Mouse (Mus musculus) heart, adult 18-20 months (tissue): ENCODE results near the gene Nt5dc2. TPM values are rescaled to one million over a fixed set of nuclear protein-coding genes. Genes with fewer than 3 reads are reported as not detected.
A peak's percentile ranks its signal among the peaks of the same experiment; 100 is the strongest.

Source experiments
- DNase-seq, 2 experiments: peaks; one replicate each; pipeline ENCODE4 v3.0.0; 2021 to 2022; ENCODE audit warnings: mixed read lengths in 1 of 2
- total RNA-seq, 2 experiments: library from RNA; stranded (reverse); gene quantifications; 2 replicates each; pipeline ENCODE4 v1.2.3; 2021

Gene Nt5dc2
- total RNA-seq, 2 experiments from 2014 or later, result 19.2 TPM

DNA sequence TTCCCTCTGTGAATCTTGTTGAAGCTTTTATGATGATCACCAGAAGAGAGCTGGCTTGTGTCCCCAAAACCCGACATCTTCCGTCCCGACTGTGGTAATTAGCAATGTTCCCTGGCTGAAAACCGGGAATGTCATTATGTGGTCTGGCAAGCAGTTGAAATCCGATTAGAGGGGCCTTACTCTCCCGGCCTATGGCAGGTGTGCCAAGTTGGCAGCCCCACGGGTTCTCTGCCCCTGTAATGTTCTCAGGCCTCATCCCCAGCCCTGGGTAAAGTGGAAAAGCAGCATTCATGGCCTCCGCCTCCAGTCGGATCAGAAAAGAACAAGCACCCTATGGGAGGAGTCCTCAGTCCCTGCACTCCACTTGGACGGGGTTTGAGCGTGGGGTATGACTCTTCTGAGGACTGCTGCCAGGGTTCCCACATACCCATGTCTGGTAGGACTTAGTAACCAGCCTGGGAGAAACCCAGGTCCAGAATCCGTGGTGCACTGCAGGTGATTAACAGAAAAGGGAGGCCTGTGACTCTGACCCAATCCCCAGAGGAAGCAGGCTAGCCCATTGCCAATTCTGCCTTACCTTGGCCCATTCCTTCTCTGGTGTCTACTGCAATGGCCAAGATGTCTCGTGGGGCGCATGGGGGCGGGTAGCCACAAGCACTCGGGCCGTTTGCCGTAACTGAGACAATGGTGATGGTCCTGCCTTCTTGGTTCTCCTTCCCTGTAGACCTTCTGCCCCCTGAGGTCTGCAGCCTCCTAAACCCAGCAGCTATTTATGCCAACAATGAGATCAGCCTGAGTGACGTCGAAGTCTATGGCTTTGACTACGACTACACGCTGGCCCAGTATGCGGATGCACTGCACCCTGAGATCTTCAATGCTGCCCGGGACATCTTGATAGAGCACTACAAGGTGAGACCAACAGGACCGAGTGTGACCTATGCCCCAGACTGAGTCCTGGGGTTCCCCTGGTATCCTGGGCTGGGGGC is 3.5 kb downstream of the Nt5dc2 start:
- DNase-seq, result no peak

DNA sequence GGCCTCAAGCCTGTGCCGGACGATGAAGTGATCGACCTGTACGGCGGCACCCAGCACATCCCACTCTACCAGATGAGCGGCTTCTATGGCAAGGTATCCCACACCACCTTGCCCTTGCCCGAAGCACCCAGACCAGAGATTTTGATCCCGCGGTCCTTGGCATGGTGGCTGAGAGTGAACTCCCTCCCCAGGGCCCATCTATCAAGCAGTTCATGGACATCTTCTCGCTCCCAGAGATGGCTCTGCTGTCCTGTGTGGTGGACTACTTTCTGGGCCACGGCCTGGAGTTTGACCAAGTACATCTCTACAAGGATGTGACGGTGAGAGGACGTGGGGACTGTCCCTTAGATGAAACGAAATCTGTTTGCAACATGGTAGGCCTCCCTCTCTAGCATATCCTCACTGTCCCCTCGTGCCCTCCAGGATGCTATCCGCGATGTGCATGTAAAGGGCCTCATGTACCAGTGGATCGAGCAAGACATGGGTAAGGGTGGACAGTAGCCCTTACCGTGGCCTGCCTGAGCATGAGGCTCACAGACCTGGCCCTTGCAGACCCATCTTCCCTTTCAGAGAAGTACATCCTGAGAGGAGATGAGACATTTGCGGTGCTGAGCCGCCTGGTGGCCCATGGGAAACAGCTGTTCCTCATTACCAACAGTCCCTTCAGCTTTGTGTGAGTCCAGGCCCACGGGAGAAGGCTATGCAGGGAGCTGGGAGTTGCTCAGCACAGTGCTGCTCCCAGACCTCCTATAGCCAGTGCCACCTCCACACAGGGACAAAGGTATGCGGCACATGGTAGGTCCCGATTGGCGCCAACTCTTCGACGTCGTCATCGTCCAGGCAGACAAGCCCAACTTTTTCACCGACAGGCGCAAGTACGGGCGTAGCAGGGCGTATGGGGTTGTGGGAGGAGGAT is 4.9 kb downstream of the Nt5dc2 start:
- DNase-seq, result no peak

DNA sequence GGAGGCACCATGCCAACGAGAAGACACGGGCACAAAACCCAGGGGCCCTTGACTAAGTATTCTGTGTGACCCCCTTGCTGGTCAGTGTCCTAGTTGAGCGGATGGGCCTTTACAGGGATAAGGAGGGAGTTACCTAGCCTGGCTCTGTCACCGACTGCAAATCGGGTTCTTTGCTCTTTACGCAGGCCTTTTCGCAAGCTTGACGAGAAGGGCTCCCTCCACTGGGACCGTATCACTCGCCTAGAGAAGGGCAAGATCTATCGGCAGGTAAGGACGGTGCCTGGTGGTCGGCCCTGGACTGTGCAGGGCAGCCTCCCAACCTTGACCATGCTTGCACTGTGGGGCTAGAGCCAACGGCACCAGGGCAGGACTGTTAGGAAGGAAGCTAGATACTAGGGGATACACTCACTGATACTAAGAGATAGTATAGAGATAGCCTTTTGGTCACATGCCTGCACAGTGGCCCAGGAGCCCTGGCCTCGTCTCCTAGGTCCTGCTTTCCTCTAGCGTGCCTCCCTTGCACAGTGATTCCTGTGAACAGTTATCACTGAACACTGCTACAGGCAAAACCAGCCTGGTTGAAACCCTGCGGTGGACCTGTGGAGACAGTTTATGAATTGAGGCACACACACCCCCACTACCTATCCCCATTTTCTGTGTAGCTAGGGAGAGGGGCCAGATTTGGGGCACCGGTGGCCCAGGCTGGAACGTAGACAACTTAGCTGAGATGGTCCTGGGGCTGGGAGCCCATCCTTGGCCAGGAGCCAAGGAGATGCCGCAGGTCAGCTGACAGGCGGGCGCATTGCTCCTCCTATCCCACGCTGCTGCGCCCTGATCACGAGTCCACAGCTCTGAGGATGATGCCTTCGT is 5.8 kb downstream of the Nt5dc2 start:
- no peak for DNase-seq

DNA sequence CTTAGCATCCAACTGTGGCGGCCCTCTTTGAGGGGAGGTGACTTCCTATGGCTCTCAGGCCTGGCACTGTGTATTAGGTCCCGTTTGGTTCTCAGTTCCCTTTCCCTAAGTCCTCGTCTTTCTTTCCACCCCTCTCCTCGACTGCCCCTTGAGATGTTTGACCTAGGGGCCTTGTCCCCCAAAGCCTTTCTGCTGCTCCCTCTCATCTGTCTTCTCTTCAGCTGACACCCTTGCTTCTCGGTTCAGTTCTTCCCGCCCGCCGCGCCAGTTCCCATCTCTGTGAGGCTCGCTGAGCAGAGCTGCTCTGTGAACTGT is 6.4 kb downstream of the Nt5dc2 start:
- no peak for DNase-seq

DNA sequence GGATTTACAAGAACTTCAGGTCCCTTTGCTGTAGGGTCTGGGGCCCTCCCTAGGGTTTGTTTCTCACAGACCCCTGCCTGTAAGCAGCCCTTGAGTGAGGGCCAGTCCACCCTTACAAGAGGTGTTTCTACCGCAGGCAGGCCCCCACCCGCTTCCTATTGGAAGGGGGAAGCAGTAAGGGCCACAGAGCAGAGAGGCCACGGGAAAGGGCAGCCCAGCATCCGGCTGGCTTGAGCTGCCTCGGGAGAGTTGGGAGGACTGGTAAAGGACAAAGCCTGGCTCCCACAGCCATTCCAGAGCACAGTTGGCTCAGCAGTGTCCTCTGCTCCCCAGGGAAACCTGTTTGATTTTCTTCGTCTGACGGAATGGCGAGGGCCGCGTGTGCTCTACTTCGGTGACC is 6.9 kb downstream of the Nt5dc2 start:
- DNase-seq, result peak; percentile 45 to 57

DNA sequence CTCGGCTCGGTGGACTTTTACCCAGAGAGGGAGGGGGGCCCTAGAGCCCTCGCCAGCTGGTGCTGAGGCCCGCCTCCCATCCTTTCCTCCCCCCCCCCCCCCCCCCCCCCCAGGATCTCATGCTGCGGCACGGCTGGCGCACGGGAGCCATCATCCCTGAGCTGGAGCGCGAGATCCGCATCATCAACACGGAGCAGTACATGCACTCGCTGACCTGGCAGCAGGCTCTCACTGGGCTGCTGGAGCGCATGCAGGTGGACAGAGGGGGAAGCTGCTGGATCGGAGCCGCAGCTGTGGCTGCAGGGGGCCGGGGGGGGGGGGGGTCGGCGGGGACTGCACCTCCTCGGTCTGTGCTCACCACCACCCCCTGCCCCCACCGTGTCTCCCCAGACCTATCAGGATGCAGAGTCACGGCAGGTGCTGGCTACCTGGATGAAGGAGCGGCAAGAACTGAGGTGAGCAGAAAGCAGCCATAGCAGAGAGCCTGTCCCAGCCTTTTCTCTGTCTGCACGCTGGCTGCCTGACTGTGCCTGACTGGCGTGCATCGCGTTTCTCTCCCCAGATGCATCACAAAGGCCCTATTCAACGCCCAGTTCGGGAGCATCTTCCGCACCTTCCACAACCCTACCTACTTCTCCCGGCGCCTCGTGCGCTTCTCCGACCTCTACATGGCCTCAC is 7.5 kb downstream of the Nt5dc2 start:
- no peak for DNase-seq

DNA sequence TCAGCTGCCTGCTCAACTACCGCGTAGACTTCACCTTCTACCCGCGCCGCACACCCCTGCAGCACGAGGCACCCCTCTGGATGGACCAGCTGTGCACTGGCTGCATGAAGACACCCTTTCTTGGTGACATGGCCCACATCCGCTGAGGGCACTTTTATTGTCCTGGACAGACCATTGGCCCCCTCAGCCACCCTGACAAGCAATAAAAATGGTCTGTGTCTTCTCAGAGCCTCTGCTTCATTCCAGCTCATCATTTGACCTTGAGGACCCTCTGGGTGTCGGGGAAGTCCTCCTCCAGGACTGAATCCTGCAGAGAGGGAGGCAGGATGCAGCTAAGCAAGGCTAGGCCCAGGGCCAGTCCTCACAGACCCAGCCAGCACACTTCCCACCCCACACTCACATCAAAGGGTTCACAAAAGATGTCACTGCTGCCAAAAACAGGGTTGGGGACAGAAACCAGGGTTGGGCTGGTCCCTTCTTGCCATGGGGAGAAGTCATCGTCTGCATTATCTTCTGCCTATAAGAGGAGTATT is 8.1 kb downstream of the Nt5dc2 start:
- no peak for DNase-seq

DNA sequence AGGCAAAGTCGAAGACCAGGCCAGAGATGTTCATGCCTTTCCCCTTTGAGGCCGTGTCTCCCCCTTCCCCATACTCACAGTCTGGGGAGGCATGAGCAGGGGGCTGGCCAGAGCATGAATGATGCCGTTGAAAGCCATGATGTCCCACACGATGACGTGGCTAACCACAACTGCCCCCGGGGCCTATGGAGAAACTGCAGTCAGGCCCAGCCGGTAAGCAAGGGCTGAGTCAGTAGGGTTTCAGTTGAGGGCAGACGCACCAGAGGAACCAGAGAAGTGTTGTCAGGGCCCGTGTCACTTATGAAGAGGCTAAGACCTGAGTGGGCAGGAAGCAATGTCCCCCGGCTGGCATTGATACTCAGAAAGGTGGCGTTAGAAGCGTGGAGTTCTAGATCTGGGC is 8.8 kb downstream of the Nt5dc2 start:
- no peak for DNase-seq

DNA sequence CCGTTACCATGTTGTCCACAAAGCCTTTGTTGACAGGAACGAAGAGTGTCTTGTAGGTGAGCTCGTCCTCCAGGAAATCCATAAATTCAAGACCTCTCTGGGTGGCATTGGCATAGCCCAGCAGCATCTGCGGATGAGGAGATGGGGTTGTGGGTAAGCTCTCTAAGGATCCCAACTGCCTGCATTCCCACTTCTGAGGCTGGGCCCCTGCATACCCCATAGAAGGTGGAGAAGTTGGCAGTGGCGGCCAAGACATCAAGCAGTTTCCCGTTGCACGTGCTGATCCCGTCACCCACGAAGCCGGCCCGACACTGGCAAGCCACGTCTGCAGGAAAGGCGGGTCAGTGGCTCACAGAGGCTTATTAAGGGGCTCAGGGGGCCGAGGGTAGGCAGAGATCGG is 9.3 kb downstream of the Nt5dc2 start:
- no peak for DNase-seq

DNA sequence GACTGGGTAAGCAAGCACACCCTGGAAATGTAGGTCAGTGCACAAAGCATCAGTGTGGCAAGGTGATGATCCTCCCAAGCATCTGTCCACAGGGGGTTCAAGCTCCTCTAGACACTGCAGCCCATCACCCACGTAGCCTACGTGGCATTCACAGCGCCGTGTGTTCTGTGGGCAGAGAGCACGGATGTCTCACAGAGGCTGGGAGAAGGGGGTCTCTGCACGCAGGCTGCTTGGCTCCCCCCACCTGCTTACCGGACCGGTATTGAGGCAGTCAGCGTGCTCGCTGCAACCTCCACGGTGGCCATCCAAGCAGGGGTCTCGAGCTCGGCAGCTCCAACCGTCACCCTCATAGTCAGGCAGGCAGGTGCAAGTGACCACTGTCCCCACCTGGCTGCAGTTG is 10.2 kb downstream of the Nt5dc2 start:
- DNase-seq, result no peak

DNA sequence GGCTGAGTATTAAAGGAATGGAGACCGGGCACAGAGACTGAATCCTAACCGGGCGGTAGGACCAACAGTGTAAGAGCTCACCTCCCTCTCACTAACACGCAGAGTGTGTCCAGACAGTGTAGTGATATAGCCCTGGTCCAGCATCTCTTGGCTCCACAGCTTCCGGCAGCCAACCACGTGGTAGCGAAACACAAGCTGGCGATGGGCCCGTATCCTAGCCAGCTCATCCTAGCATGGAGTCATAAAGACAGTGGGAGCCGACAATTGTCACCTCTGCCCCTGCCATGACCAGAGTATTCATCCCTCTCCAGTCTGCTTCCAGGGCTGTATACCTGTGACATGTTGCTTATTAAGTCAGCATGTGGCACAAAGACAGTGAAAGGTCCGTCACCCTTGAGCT is 14.8 kb downstream of the Nt5dc2 start:
- no peak for DNase-seq

DNA sequence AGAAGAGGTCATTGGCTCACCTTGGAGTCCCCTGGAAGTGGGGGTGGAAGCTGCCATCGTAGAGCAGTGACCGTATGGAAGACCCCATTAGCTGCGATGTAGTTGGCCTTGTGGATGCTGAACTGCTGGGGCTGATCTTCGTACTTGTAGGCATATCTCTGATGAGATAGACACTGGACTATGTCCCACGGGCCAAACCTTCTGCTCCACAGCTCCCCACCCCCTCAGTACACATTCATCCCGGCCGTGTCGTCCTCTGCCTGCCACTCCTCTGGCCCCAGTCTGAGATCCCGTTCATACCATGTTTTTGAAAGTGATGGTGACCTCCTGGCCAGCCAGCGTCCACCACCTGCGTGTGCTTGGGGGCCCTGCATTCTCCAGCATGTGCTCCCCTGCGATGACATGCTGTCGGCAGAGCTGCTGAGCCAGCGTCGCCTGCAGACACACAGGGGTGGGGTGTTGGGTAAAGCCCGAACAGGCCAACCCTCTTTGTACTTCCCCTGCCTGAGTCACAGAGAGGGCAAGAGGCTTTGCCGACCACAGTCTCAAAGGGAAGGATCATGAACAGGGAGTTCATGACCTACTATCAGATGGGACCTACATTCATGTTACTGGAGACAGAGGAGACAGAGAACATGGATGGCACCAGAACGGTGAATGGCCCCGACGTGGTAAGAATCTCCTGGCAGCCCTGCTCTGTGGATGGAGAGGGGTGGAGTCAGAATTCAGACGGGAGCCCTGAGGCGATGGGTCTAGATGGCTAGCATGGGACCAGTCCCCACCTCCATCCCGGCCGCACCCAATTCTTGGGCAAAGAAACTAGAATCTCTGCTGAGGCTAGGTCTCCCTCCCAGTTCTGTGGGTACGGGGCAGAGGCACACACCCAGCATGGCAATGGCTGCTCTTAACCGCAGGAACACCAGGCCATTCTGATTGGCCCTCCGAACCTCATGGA is 29.6 kb downstream of the Nt5dc2 start:
- DNase-seq, result no peak

DNA sequence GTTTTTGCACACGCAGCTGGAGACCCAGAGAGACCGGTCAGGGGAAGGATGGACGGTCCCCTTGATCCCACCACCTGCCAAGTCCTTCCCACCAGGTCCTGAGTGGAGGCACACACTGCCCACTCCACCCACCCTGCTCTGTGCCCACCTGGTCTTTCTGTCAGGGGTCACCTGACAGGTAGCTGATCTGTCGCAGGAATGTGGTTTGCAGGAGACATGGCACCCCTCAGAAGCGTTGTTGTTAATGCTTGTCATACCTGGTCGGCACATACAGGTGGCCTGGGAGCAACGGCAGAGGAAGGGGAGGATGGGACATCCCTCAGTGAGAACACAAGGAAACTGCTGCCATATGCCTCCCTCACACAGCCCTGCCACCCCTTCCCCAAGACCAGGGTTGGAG is 30.3 kb downstream of the Nt5dc2 start:
- no peak for DNase-seq

DNA sequence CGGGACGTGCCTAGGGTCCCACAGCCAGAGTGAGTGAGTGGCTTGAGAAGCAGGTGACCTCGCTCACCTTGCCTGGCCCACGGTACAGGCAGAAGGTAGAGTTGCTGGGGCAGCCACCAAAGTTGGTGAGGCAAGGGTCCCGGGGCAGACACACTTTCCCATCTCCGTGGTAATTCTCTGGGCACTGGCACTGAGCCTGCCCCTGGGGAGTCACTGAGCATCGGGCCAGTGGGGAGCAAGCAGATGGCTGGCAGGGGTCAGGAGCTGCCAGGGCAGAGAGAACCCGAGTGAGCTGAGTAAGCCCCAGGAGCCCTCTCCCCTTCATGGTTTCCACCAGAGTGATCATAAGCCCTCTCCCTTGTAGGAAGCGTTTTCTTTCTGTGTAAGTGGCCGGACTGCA is 30.8 kb downstream of the Nt5dc2 start:
- DNase-seq, result no peak

DNA sequence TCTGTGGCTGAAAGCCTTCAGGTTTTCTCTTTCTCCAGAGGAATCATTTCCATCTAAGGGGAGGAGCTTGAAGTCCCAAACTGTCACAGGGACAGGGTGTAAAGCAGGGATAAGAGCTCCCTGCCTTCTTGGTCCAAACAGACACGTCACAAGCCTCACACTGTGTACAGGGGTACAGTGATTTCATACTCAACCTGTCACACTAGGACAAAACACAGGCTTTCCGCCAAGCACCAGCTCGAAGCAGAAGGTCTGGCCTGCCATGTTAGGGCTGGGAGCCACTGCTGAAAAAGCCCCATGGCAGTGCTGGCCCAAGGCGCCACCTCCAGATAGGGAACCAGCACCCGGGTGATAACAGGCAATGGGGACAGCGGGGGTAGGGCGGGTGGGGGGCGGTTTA is 33.2 kb downstream of the Nt5dc2 start:
- DNase-seq, result peak; percentile 62 to 76

DNA sequence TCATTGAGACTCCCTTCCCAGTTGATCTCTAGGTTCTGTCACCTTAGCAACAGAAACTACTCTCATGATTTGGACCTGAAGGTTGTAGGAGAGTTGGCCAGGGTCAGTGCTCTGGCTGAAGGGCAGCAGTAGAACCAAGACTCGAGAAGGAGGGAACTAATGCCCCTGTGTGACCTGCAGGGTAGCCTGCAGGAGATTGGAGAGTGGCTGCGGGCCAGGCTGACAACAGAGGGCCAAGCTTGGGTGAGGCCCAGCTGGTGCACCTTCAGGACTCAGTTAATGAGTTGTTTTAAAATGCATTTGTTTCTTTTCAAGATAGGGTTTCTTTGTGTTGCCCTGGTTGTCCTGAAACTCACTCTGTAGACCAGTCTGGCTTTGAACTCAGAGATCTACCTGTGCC is 34.2 kb downstream of the Nt5dc2 start:
- peak in 1 of 2 experiments; percentile 74 for DNase-seq

DNA sequence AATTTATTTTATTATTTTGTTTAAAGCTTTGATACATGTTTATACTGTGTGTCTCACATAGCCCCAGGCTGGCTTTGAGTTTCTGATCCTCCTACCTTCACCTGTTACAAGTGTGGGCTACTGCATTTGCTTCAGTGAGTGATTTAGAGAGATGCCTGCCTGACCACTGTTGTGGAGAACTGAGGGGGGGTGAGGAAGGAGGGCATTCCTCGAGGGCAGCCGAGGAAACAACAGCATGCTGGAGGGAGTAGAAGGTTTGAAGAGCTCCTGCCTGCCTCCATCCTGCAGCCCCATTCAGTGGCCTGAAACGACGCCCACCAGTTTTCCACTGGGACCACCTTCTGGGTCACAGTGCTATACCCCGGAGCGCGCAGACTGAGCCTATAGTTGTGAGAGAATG is 34.6 kb downstream of the Nt5dc2 start:
- no peak for DNase-seq

DNA sequence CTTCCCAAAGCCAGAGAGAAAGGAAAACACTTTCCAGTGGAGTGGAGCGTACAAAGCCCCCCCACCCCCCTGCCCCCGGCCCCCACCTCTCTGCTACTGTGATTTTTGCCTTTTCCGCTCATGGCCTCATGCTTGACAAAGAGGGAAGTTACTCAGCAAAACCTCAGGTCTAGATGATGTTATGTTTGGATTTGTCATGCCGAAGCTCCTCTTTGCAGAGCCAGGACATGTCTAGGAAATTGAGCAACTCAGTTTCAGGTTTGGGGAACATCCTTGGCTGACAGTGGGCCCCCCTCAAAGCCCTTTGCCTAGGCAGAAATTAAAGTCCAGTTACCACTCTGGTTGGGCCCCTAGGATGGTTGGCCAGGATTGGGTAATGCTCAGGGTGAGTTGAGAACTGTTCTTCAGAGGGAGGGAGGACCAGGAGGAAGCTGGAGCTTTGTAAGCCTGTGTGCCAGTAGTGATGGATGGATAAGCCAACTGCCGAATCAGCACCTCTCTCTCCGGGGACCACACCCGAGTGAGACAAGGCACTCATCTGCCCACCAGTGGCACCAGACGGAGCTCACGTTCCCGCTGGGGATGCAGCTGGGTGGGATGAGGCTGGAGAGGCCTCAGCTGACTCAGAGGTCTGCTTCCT is 35.3 kb downstream of the Nt5dc2 start:
- DNase-seq, result peak in 1 of 2 experiments; percentile 75

DNA sequence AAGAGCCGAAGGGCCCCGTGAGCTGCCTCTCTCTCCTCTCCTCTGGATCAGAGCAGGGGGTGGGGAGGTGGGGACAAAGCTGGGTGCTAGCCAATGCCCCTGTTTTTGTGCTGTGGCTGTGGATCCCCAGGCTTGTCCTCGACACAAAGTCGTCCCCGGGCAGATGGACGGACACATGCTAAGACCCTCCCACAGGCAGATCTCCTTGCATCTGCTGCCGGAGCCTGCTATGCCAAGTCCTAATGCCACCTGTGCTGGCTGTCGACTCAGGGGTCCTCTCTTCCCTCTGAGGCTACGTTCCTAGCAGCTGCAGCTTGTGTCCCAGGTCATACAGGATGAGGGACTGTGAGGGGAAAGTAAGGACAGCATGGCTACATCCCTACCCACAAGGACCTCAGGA is 36.0 kb downstream of the Nt5dc2 start:
- DNase-seq, result no peak

DNA sequence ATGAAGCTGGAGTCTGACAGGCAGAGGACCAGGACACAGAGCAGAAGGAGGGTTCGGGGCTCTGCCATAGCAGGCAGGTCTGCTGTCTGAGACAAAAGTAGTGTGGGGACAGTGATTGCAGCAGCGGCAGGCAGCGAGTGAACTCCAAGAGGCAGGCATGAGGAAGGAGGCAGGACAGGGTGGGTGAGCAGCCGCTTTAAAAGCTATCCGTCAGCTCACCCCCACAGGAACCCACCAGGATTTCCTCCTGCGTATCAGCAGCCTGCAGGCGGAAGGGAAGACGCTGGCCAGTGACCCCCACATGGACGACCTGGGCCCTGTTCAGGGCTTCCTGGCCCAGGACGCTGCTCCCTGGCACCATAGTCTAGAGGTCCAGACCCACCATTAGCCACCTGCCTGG is 37.6 kb downstream of the Nt5dc2 start, which contains the start of gene Stab1:
Gene Stab1 (minus strand): TSS at position 217 of the 400 bp plus-strand sequence.
- peak; percentile 70 to 87 for DNase-seq
